Mouse (Mus musculus) heart, adult 2 months (tissue): ENCODE measurements at regions not wholly inside any gene's neighbourhood (a gene's known extent, or its start where the extent isn't known, plus 50 kb on each side); places are given as distances from the start of the nearest gene placed in this dataset.

Experiments
- DNase-seq, 2 experiments: peaks; one replicate each; pipeline ENCODE4 v3.0.0; 2021
- H3K27ac ChIP-seq: fragments of 200-600 bp; 2 replicates; pipeline ENCODE4 v1.8.1; 2022
- H3K27me3 ChIP-seq: fragments of 200-500 bp; 2 replicates; pipeline ENCODE4 v1.6.1; 2012; ENCODE audit warnings: mild to moderate bottlenecking, low read length, inconsistent platforms, mixed read lengths; ENCODE audit not compliant: control insufficient read depth, insufficient read depth
- H3K36me3 ChIP-seq: fragments of 200-500 bp; 2 replicates; pipeline ENCODE4 v1.6.1; 2012; ENCODE audit warnings: low read length, inconsistent platforms; ENCODE audit not compliant: control insufficient read depth, insufficient read depth
- H3K4me1 ChIP-seq: fragments of 200-500 bp; 2 replicates; pipeline ENCODE4 v1.6.1; 2011; ENCODE audit warnings: low read length; ENCODE audit not compliant: control insufficient read depth, insufficient read depth
- H3K4me3 ChIP-seq: fragments of 200-600 bp; 2 replicates; pipeline ENCODE4 v1.8.1; 2022
- H3K79me2 ChIP-seq: fragments of 200-500 bp; replicated peaks from 2 replicates; pipeline ENCODE4 v1.6.1; 2012; ENCODE audit warnings: mild to moderate bottlenecking, inconsistent platforms, low read length, moderate library complexity, mixed read lengths; ENCODE audit not compliant: control insufficient read depth, insufficient read depth
- H3K9ac ChIP-seq: fragments of 200-500 bp; 2 replicates; pipeline ENCODE4 v1.6.1; 2012; ENCODE audit warnings: low read depth, mild to moderate bottlenecking, control low read depth, inconsistent platforms, low read length, mixed read lengths
- CTCF ChIP-seq: fragments of 200-600 bp; IDR thresholded peaks from 2 replicates; pipeline ENCODE4 v1.8.1; 2022; ENCODE audit warnings: antibody characterized with exemption, mild to moderate bottlenecking, moderate library complexity
- EP300 ChIP-seq: fragments of 200-500 bp; IDR thresholded peaks from 2 replicates; pipeline ENCODE4 v1.6.1; 2011; ENCODE audit warnings: low read depth, low read length, control low read depth; ENCODE audit not compliant: insufficient read depth
- POLR2A ChIP-seq: fragments of 200-500 bp; IDR thresholded peaks from 2 replicates; pipeline ENCODE4 v1.6.1; 2011; ENCODE audit warnings: mild to moderate bottlenecking, low read depth, low read length, control low read depth; ENCODE audit not compliant: insufficient read depth
- WGBS: fragments of 180-500 bp; shearing (Covaris S2); methylation state at CpG from one replicate; pipeline ENCODE4 v1.1.7; 2018; 5-methylcytosine and 5-hydroxymethylcytosine counted together
- intact Hi-C: fragments of 180-260 bp; cut with DNase I; formaldehyde crosslinking; loops from one replicate; pipeline ENCODE4 v1.15.1; 2025

- no peak overlapping the region for H3K4me3 ChIP-seq
- H3K27ac ChIP-seq, result no peak overlapping the region
- H3K79me2 ChIP-seq, result no peaks in the 10 kb centered on the region
- no peak for DNase-seq
- intact Hi-C loops, result no loop called here
- no peaks in the 10 kb centered on the region; the same call in 1 of the 2 replicates for H3K4me1 ChIP-seq
- H3K9ac ChIP-seq, result no peak overlapping the region
- WGBS, result 91% methylated on average over 11 of the region's 11 CpGs
- H3K27me3 ChIP-seq, result no peaks in the 10 kb centered on the region
- no peaks in the 10 kb centered on the region for H3K36me3 ChIP-seq
- no peak for TF ChIP-seq POLR2A
- no peak for TF ChIP-seq EP300
- no peak for TF ChIP-seq CTCF
Measured at GRCm38 (mm10) chr10:44604512-44604911, 76.2 kb upstream of the Prdm1 start.

GRCm38 (mm10) chr10:44603461-44603860, 75.2 kb upstream of the Prdm1 start:
- Histone ChIP-seq H3K9ac (no peak overlapping the region), H3K27ac (no peak overlapping the region), H3K4me3 (no peak overlapping the region), H3K4me1 (no peaks in the 10 kb centered on the region; the same call in 1 of the 2 replicates), H3K79me2 (no peaks in the 10 kb centered on the region), H3K36me3 (no peaks in the 10 kb centered on the region), H3K27me3 (no peaks in the 10 kb centered on the region)
- intact Hi-C loops, result no loop called here
- TF ChIP-seq EP300 (no peak), POLR2A (no peak), CTCF (no peak)
- DNase-seq, result no peak
- WGBS, result 95% methylated on average over 5 of the region's 5 CpGs

GRCm38 (mm10) chr10:44601550-44601949, 73.2 kb upstream of the Prdm1 start:
- Histone ChIP-seq H3K27me3 (no peaks in the 10 kb centered on the region), H3K9ac (no peak overlapping the region), H3K27ac (no peak overlapping the region), H3K4me1 (no peaks in the 10 kb centered on the region; the same call in 1 of the 2 replicates), H3K36me3 (no peaks in the 10 kb centered on the region), H3K79me2 (no peaks in the 10 kb centered on the region), H3K4me3 (no peak overlapping the region)
- TF ChIP-seq POLR2A (no peak), CTCF (no peak), EP300 (no peak)
- DNase-seq, result no peak
- intact Hi-C loops, result no loop called here
- 64% methylated on average over 10 of the region's 10 CpGs for WGBS

- no peaks in the 10 kb centered on the region; the same call in none of the 2 replicates for H3K4me1 ChIP-seq
- H3K27ac ChIP-seq, result no peak overlapping the region
- no peaks in the 10 kb centered on the region for H3K36me3 ChIP-seq
- 38% methylated on average over 4 of the region's 4 CpGs for WGBS
- H3K9ac ChIP-seq, result no peak overlapping the region
- intact Hi-C loops, result no loop called here
- H3K27me3 ChIP-seq, result no peaks in the 10 kb centered on the region
- H3K4me3 ChIP-seq, result no peak overlapping the region
- H3K79me2 ChIP-seq, result no peaks in the 10 kb centered on the region
- TF ChIP-seq POLR2A (no peak), EP300 (no peak), CTCF (no peak)
- DNase-seq, result no peak
Measured at GRCm38 (mm10) chr10:44599964-44600334, 71.6 kb upstream of the Prdm1 start.

- no peaks in the 10 kb centered on the region for H3K36me3 ChIP-seq
- intact Hi-C loops, result no loop called here
- H3K27me3 ChIP-seq, result no peaks in the 10 kb centered on the region
- H3K4me1 ChIP-seq, result no peaks in the 10 kb centered on the region; the same call in none of the 2 replicates
- DNase-seq, result no peak
- H3K9ac ChIP-seq, result no peak overlapping the region
- 54% methylated on average over 10 of the region's 10 CpGs for WGBS
- TF ChIP-seq CTCF, result no peak
- no peak for TF ChIP-seq EP300
- no peak for TF ChIP-seq POLR2A
- no peak overlapping the region for H3K27ac ChIP-seq
- H3K79me2 ChIP-seq, result no peaks in the 10 kb centered on the region
- no peak overlapping the region for H3K4me3 ChIP-seq
Measured at GRCm38 (mm10) chr10:44599331-44599963, 71.1 kb upstream of the Prdm1 start.

- H3K9ac ChIP-seq, result no peak overlapping the region
- H3K27ac ChIP-seq, result no peak overlapping the region
- no peak for DNase-seq
- no peaks in the 10 kb centered on the region; the same call in none of the 2 replicates for H3K4me1 ChIP-seq
- 79% methylated on average over 3 of the region's 3 CpGs for WGBS
- H3K79me2 ChIP-seq, result no peaks in the 10 kb centered on the region
- H3K4me3 ChIP-seq, result no peak overlapping the region
- TF ChIP-seq CTCF (no peak), POLR2A (no peak), EP300 (no peak)
- H3K36me3 ChIP-seq, result no peaks in the 10 kb centered on the region
- no peaks in the 10 kb centered on the region for H3K27me3 ChIP-seq
- intact Hi-C loops, result no loop called here
Measured at GRCm38 (mm10) chr10:44598615-44599014, 70.3 kb upstream of the Prdm1 start.
